21 mouse cellular contexts compared by ENCODE assay signal in the genomic region with DNA sequence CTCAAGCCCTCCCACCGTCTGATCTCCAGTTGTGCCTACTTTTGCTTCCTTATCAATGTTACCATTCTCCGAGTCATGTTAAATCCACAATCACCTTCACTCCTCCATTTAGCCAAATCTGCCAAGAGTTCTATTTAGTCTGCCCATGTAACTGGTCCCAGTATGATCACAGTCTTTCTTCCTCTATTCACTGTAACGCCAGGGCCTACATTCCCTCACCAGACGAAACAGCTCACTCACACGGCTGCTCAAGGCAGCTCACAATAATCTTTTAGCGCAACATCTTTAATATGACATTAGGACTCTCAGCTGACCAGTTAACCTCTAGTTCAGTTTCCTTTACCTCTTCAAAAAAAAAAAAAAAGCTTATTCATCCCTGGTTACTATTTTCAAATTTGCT.
"Had no signal": no experiment of that assay in that cellular context is flagged by ENCODE, and none has a peak within 500 bp of the region (broad histone marks: within the 10 kb centered on the region; RNA-seq: fewer than 3 reads in every experiment).

No protein-coding gene starts in this region.

- ATAC-seq: hindbrain, postnatal 0 days; inflammation-experienced regulatory T-cells, adult 6 months; intestine, embryonic 16.5 days; midbrain, embryonic 15.5 days had no signal

- DNase-seq: kidney, adult 18-20 months; kidney, adult 9 months; kidney, postnatal 14 days; kidney, postnatal 4 days; left cerebral cortex, postnatal 4 days; liver, embryonic 13.5 days; retina, postnatal 1 day; right cerebral cortex, postnatal 25 days; thymus, adult 2 months; thymus, postnatal 14 days; thymus, postnatal 4 days had no signal

- H3K27ac ChIP-seq: hindbrain, postnatal 0 days; limb, embryonic 12.5 days; limb, embryonic 15.5 days; liver, embryonic 13.5 days; macrophage; midbrain, embryonic 12.5 days; midbrain, embryonic 15.5 days; neural tube, embryonic 12.5 days; neural tube, embryonic 15.5 days had no signal

- H3K4me2 ChIP-seq: limb, embryonic 12.5 days; limb, embryonic 15.5 days; liver, embryonic 13.5 days; midbrain, embryonic 12.5 days; midbrain, embryonic 15.5 days; neural tube, embryonic 12.5 days; neural tube, embryonic 15.5 days had no signal

- H3K4me1 ChIP-seq: limb, embryonic 12.5 days; limb, embryonic 15.5 days; liver, embryonic 13.5 days; midbrain, embryonic 12.5 days; midbrain, embryonic 15.5 days; neural tube, embryonic 12.5 days; neural tube, embryonic 15.5 days had no signal

- H3K9me3 ChIP-seq: limb, embryonic 12.5 days; limb, embryonic 15.5 days; liver, embryonic 13.5 days; midbrain, embryonic 12.5 days; midbrain, embryonic 15.5 days; neural tube, embryonic 12.5 days; neural tube, embryonic 15.5 days had no signal

- H3K27me3 ChIP-seq: limb, embryonic 12.5 days; limb, embryonic 15.5 days; liver, embryonic 13.5 days; midbrain, embryonic 12.5 days; midbrain, embryonic 15.5 days; neural tube, embryonic 12.5 days; neural tube, embryonic 15.5 days had no signal

- H3K9ac ChIP-seq: limb, embryonic 12.5 days; limb, embryonic 15.5 days; liver, embryonic 13.5 days; midbrain, embryonic 12.5 days; midbrain, embryonic 15.5 days; neural tube, embryonic 12.5 days; neural tube, embryonic 15.5 days had no signal

- H3K4me3 ChIP-seq: limb, embryonic 12.5 days; limb, embryonic 15.5 days; liver, embryonic 13.5 days; midbrain, embryonic 12.5 days; midbrain, embryonic 15.5 days; neural tube, embryonic 12.5 days; neural tube, embryonic 15.5 days had no signal

- H3K36me3 ChIP-seq: limb, embryonic 12.5 days; limb, embryonic 15.5 days; liver, embryonic 13.5 days; midbrain, embryonic 12.5 days; midbrain, embryonic 15.5 days; neural tube, embryonic 12.5 days; neural tube, embryonic 15.5 days had no signal
